Mouse (Mus musculus) embryo, embryonic 11.5 days (tissue): ENCODE data around the gene Cipc.

Experiments
- DNase-seq: peaks from one replicate; pipeline ENCODE4 v3.0.0-alpha.2; 2012; ENCODE audit warnings: low read depth, low spot score

Gene Cipc

GRCm38 (mm10) chr12:86946862-86947574 lies at the start of gene Cipc:
Gene Cipc (plus strand): TSS chr12:86947043.
- peak; percentile 98 for DNase-seq

- no peak for DNase-seq
Observed at GRCm38 (mm10) chr12:86897769-86898273, 49.0 kb upstream of the Cipc start.

- DNase-seq = no peak
Observed at GRCm38 (mm10) chr12:86898448-86898847, 48.4 kb upstream of the Cipc start.

- DNase-seq = no peak
Observed at GRCm38 (mm10) chr12:86899461-86900179, 47.2 kb upstream of the Cipc start.

- no peak for DNase-seq
Observed at GRCm38 (mm10) chr12:86903828-86904806, 42.7 kb upstream of the Cipc start.

- no peak for DNase-seq
Observed at GRCm38 (mm10) chr12:86905203-86905602, 41.6 kb upstream of the Cipc start.

- DNase-seq = no peak
Observed at GRCm38 (mm10) chr12:86905876-86906275, 41.0 kb upstream of the Cipc start.

GRCm38 (mm10) chr12:86906395-86906794 lies 40.4 kb upstream of the Cipc start:
- DNase-seq = no peak

GRCm38 (mm10) chr12:86911482-86911931 lies 35.3 kb upstream of the Cipc start:
- no peak for DNase-seq

- no peak for DNase-seq
Observed at GRCm38 (mm10) chr12:86912335-86913093, 34.3 kb upstream of the Cipc start.

- no peak for DNase-seq
Observed at GRCm38 (mm10) chr12:86914351-86914750, 32.5 kb upstream of the Cipc start.

- DNase-seq = no peak
Observed at GRCm38 (mm10) chr12:86914756-86915155, 32.1 kb upstream of the Cipc start.

- no peak for DNase-seq
Observed at GRCm38 (mm10) chr12:86915617-86916016, 31.2 kb upstream of the Cipc start.

GRCm38 (mm10) chr12:86916796-86917573 lies 29.9 kb upstream of the Cipc start:
- no peak for DNase-seq

GRCm38 (mm10) chr12:86918361-86918967 lies 28.4 kb upstream of the Cipc start:
- no peak for DNase-seq

- no peak for DNase-seq
Observed at GRCm38 (mm10) chr12:86918983-86919722, 27.7 kb upstream of the Cipc start.

- DNase-seq = no peak
Observed at GRCm38 (mm10) chr12:86923837-86924236, 23.0 kb upstream of the Cipc start.

GRCm38 (mm10) chr12:86930934-86931729 lies 15.7 kb upstream of the Cipc start:
- no peak for DNase-seq
